Mouse (Mus musculus) megakaryocyte, embryonic 14.5 days (primary cell): ENCODE results near the gene Vwf.

ENCODE experiments used
- FLI1 ChIP-seq: IDR thresholded peaks from 2 replicates; pipeline ENCODE4 v1.6.1; 2012; ENCODE audit warnings: low read length, inconsistent platforms, mixed read lengths
- GATA1 ChIP-seq: IDR thresholded peaks from 3 replicates; pipeline ENCODE4 v1.6.1; 2012; ENCODE audit warnings: mixed read lengths, low read length, inconsistent platforms, borderline replicate concordance

GRCm38 (mm10) chr6:125509783-125510182 lies 36.8 kb upstream of the Vwf start:
- TF ChIP-seq GATA1 (no peak), FLI1 (no peak)
